Mouse (Mus musculus) midbrain, postnatal 0 days (tissue): ENCODE measurements around the gene Kcnk3. TPM values are rescaled to one million over a fixed set of nuclear protein-coding genes. Genes with fewer than 3 reads are reported as not detected.

Experiments used
- ATAC-seq: fragments of 200-750 bp; cut with Nextera tagmentation; 2 replicates; pipeline ENCODE4 v1.8.0; 2017; ENCODE audit warnings: moderate number of reproducible peaks, mild to moderate bottlenecking, moderate TSS enrichment, moderate library complexity; ENCODE audit not compliant: low FRiP score
- DNase-seq: peaks from one replicate; pipeline ENCODE4 v3.0.0-alpha.2; 2015; ENCODE audit warnings: low spot score
- H3K27ac ChIP-seq: fragments of 300-500 bp; sonication (generic); 2 replicates; pipeline ENCODE4 v1.5.1; 2014; ENCODE audit warnings: low read depth, mild to moderate bottlenecking, low read length, mixed read lengths
- H3K27me3 ChIP-seq: fragments of 300-500 bp; sonication (generic); 2 replicates; pipeline ENCODE4 v1.6.1; 2014; ENCODE audit warnings: low read length, control low read depth, mixed read lengths; ENCODE audit not compliant: insufficient read depth
- H3K36me3 ChIP-seq: fragments of 300-500 bp; sonication (generic); 2 replicates; pipeline ENCODE4 v1.6.1; 2014; ENCODE audit warnings: low read length, control low read depth, mixed read lengths; ENCODE audit not compliant: insufficient read depth
- H3K4me1 ChIP-seq: fragments of 300-500 bp; sonication (generic); 2 replicates; pipeline ENCODE4 v1.6.1; 2014; ENCODE audit warnings: mild to moderate bottlenecking, control low read depth, antibody characterized with exemption, low read length, mixed read lengths; ENCODE audit not compliant: insufficient read depth
- H3K4me2 ChIP-seq: fragments of 300-500 bp; sonication (generic); 2 replicates; pipeline ENCODE4 v1.6.1; 2014; ENCODE audit warnings: low read depth, mild to moderate bottlenecking, low read length, mixed read lengths; ENCODE audit not compliant: poor library complexity, severe bottlenecking
- H3K4me3 ChIP-seq: fragments of 300-500 bp; sonication (generic); 2 replicates; pipeline ENCODE4 v1.5.1; 2014; ENCODE audit warnings: low read depth, mild to moderate bottlenecking, low read length, moderate library complexity
- H3K9ac ChIP-seq: fragments of 300-500 bp; sonication (generic); replicated peaks from 2 replicates; pipeline ENCODE4 v1.6.1; 2014; ENCODE audit warnings: mild to moderate bottlenecking, low read length, moderate library complexity, mixed read lengths; ENCODE audit not compliant: poor library complexity, severe bottlenecking
- H3K9me3 ChIP-seq: fragments of 300-500 bp; sonication (generic); 2 replicates; pipeline ENCODE4 v1.6.1; 2016; ENCODE audit warnings: low read length, control low read depth
- CTCF ChIP-seq: IDR thresholded peaks from 2 replicates; pipeline ENCODE4 v1.5.1; 2016; ENCODE audit warnings: antibody characterized with exemption, mild to moderate bottlenecking
- WGBS: fragments of 180-500 bp; shearing (Covaris S2); extraction: QIAGEN DNeasy Blood & Tissue Kit; methylation state at CpG from one replicate; pipeline ENCODE4 v1.1.7; 2014; 5-methylcytosine and 5-hydroxymethylcytosine counted together
- polyA plus RNA-seq: library from polyadenylated mRNA; unstranded; fragments of >200 nt; fragmentation: Nextera tagmentation; extraction: Ambion mirVana; gene quantifications from 2 replicates; pipeline ENCODE4 v1.2.1, GENCODE M21; 2015
- total RNA-seq: library from RNA; depleted of rRNA; stranded (reverse); fragments of >200 nt; gene quantifications from 2 replicates; pipeline ENCODE4 v1.2.3, GENCODE M21; 2014

Gene Kcnk3
- total and polyA plus RNA-seq, 2 experiments from 2014 or later: 12.2 to 21.8 TPM

GRCm38 (mm10) chr5:30571820-30572219 lies 16.1 kb upstream of the Kcnk3 start:
- Histone ChIP-seq H3K4me1 (no peaks in the 10 kb centered on the region), H3K27ac (no peak overlapping the region), H3K4me3 (no peak overlapping the region), H3K36me3 (no peaks in the 10 kb centered on the region), H3K27me3 (no peaks in the 10 kb centered on the region), H3K9ac (no peak overlapping the region), H3K9me3 (no peaks in the 10 kb centered on the region), H3K4me2 (no peak overlapping the region)
- TF ChIP-seq CTCF: no peak
- ATAC-seq: no peak
- DNase-seq: no peak
- WGBS: 79% methylated on average over 5 of the region's 5 CpGs

- 91% methylated on average over 8 of the region's 8 CpGs for WGBS
- Histone ChIP-seq H3K27ac (no peak overlapping the region), H3K9ac (no peak overlapping the region), H3K4me1 (no peaks in the 10 kb centered on the region), H3K27me3 (no peaks in the 10 kb centered on the region), H3K4me3 (no peak overlapping the region), H3K4me2 (no peak overlapping the region), H3K9me3 (no peaks in the 10 kb centered on the region), H3K36me3 (no peaks in the 10 kb centered on the region)
- no peak for DNase-seq
- no peak for ATAC-seq
- TF ChIP-seq CTCF: no peak
Measured at GRCm38 (mm10) chr5:30574367-30574766, 13.6 kb upstream of the Kcnk3 start.

- H3K36me3 ChIP-seq: no peaks in the 10 kb centered on the region
- WGBS: 82% methylated on average over 7 of the region's 7 CpGs
- TF ChIP-seq CTCF: no peak
- DNase-seq: no peak
- H3K9ac ChIP-seq: no peak overlapping the region
- no peak overlapping the region for H3K27ac ChIP-seq
- H3K4me1 ChIP-seq: no peaks in the 10 kb centered on the region
- no peak overlapping the region for H3K4me3 ChIP-seq
- H3K27me3 ChIP-seq: no peaks in the 10 kb centered on the region
- H3K4me2 ChIP-seq: no peak overlapping the region
- H3K9me3 ChIP-seq: no peaks in the 10 kb centered on the region
- ATAC-seq: no peak
Measured at GRCm38 (mm10) chr5:30576233-30576632, 11.7 kb upstream of the Kcnk3 start.

- H3K4me2 ChIP-seq: no peak overlapping the region
- H3K36me3 ChIP-seq: no peaks in the 10 kb centered on the region
- no peak for DNase-seq
- H3K4me3 ChIP-seq: no peak overlapping the region
- no peaks in the 10 kb centered on the region for H3K27me3 ChIP-seq
- H3K27ac ChIP-seq: no peak overlapping the region
- no peak for ATAC-seq
- no peak overlapping the region for H3K9ac ChIP-seq
- 76% methylated on average over 9 of the region's 9 CpGs for WGBS
- no peak for TF ChIP-seq CTCF
- H3K4me1 ChIP-seq: no peaks in the 10 kb centered on the region
- H3K9me3 ChIP-seq: no peaks in the 10 kb centered on the region
Measured at GRCm38 (mm10) chr5:30577251-30577650, 10.7 kb upstream of the Kcnk3 start.

- peak; percentile 50 for DNase-seq
- 74% methylated on average over 12 of the region's 12 CpGs for WGBS
Measured at GRCm38 (mm10) chr5:30577654-30578310, 10.2 kb upstream of the Kcnk3 start.

GRCm38 (mm10) chr5:30578445-30579080 lies 9.4 kb upstream of the Kcnk3 start:
- ATAC-seq: no peak
- 80% methylated on average over 6 of the region's 6 CpGs for whole genome bisulfite sequencing
- H3K4me2 ChIP-seq: no peak overlapping the region
- no peak for DNase-seq
- H3K9ac ChIP-seq: no peak overlapping the region
- H3K27me3 ChIP-seq: no peaks in the 10 kb centered on the region
- no peaks in the 10 kb centered on the region for H3K9me3 ChIP-seq
- H3K4me1 ChIP-seq: no peaks in the 10 kb centered on the region
- no peak overlapping the region for H3K27ac ChIP-seq
- no peaks in the 10 kb centered on the region for H3K36me3 ChIP-seq
- no peak for TF ChIP-seq CTCF
- H3K4me3 ChIP-seq: no peak overlapping the region

More at GRCm38 (mm10) chr5:30577654-30578310, 10.2 kb upstream of the Kcnk3 start:
- Histone ChIP-seq H3K9ac (no peak overlapping the region), H3K27me3 (no peaks in the 10 kb centered on the region), H3K4me3 (no peak overlapping the region), H3K4me2 (no peak overlapping the region), H3K36me3 (no peaks in the 10 kb centered on the region), H3K9me3 (no peaks in the 10 kb centered on the region), H3K27ac (no peak overlapping the region), H3K4me1 (no peaks in the 10 kb centered on the region)
- ATAC-seq: no peak
- no peak for TF ChIP-seq CTCF
